Comparison of ENCODE assay signal across 8 mouse cellular contexts in genomic region chr11:69364910-69365309, GRCm38 (mm10). TPM values are rescaled to one million over a fixed set of nuclear protein-coding genes. Genes with fewer than 3 reads are reported as not detected.
A peak's percentile ranks its signal among the peaks of the same experiment; 100 is the strongest.
DNase-seq lines count a peak whose midpoint lies in the region.

No protein-coding gene starts in this region.

- intact Hi-C loops in gastrocnemius, postnatal 36 days (cut with DNase I) = loop anchor here (5.0 kb wide), 1 partner anchor 43 kb away; the partner anchor contains the start of genes Cntrob and Trappc1

- DNase-seq in adrenal gland, postnatal 10 days = peak; percentile 98
- peak; percentile 65 for DNase-seq in embryo, embryonic 9.5 days (ENCODE audit: extremely low spot score)
- peak; percentile 95 for DNase-seq in gastrocnemius, postnatal 36 days
- peak; percentile 33 for DNase-seq in induced T-regulatory cell, adult 2 months (ENCODE audit: low read depth)
- DNase-seq in left cerebral cortex, adult 18-20 months (ENCODE audit: low spot score in 2 of 2) = peak; percentile 85 to 89
- peak; percentile 97 for DNase-seq in lung, postnatal 14 days
- DNase-seq in retina, postnatal 1 day = peak; percentile 97
- DNase-seq in yolk sac, embryonic 10.5 days (ENCODE audit: low spot score) = peak; percentile 80

RNA-seq across cellular contexts. Expression of gene Chd3, which starts 4.3 kb away (rescaled TPM):
- 100 to 1,000 TPM in 1 of 2 experiments, 10 to 100 TPM in 1; 93.8 to 128 TPM for total RNA-seq in adrenal gland, postnatal 10 days (2021)
- total RNA-seq in gastrocnemius, postnatal 36 days (2021) = 10 to 100 TPM in 1 of 2 experiments, 1 to 10 TPM in 1; 7.6 to 11.2 TPM
- total RNA-seq in left cerebral cortex, adult 18-20 months (2021) = 100 to 1,000 TPM; 346 to 387 TPM

RNA-seq across cellular contexts. Expression of gene Rnf227, which starts 24.6 kb away (rescaled TPM):
- 1 to 10 TPM; 4.2 to 7.2 TPM for total RNA-seq in adrenal gland, postnatal 10 days (2021)
- under 1 TPM; 0.12 to 0.26 TPM for total RNA-seq in gastrocnemius, postnatal 36 days (2021)
- total RNA-seq in left cerebral cortex, adult 18-20 months (2021) = 100 to 1,000 TPM; 186 to 190 TPM

RNA-seq across cellular contexts. Expression of gene Naa38, which starts 30.4 kb away (rescaled TPM):
- 100 to 1,000 TPM; 124 to 138 TPM for total RNA-seq in adrenal gland, postnatal 10 days (2021)
- total RNA-seq in gastrocnemius, postnatal 36 days (2021) = 10 to 100 TPM; 58.8 to 67.0 TPM
- total RNA-seq in left cerebral cortex, adult 18-20 months (2021) = 100 to 1,000 TPM; 117 to 120 TPM

RNA-seq across cellular contexts. Expression of gene Cyb5d1, which starts 30.5 kb away (rescaled TPM):
- 10 to 100 TPM; 32.4 to 38.9 TPM for total RNA-seq in adrenal gland, postnatal 10 days (2021)
- 10 to 100 TPM; 24.6 to 26.2 TPM for total RNA-seq in gastrocnemius, postnatal 36 days (2021)
- 10 to 100 TPM; 42.7 to 48.1 TPM for total RNA-seq in left cerebral cortex, adult 18-20 months (2021)

RNA-seq across cellular contexts. Expression of gene Tmem88, which starts 33.1 kb away (rescaled TPM):
- total RNA-seq in adrenal gland, postnatal 10 days (2021) = 10 to 100 TPM; 29.1 to 33.0 TPM
- total RNA-seq in gastrocnemius, postnatal 36 days (2021) = 1 to 10 TPM; 6.3 to 7.9 TPM
- total RNA-seq in left cerebral cortex, adult 18-20 months (2021) = 1 to 10 TPM; 3.4 to 3.7 TPM

Comparison
In these comparisons a context has a peak if more than half of its experiments do, and no peak if none do; other contexts are left out.
1. Peak in every context shown above with its lines: DNase-seq.
2. DNase-seq: peak in every context shown above with its lines; median percentile 98 in adrenal gland, postnatal 10 days; 97 in lung, postnatal 14 days; 97 in retina, postnatal 1 day; 95 in gastrocnemius, postnatal 36 days; 87 in left cerebral cortex, adult 18-20 months; 80 in yolk sac, embryonic 10.5 days; 65 in embryo, embryonic 9.5 days; 33 in induced T-regulatory cell, adult 2 months.
3. RNA of gene Chd3, which starts 4.3 kb away (total RNA-seq): 346 to 387 TPM in left cerebral cortex, adult 18-20 months and 93.8 to 128 TPM in adrenal gland, postnatal 10 days; 7.6 to 11.2 TPM in gastrocnemius, postnatal 36 days; every median in the first group is over 4 times any median in the second.
4. RNA of gene Rnf227, which starts 24.6 kb away (total RNA-seq): 186 to 190 TPM in left cerebral cortex, adult 18-20 months; 4.2 to 7.2 TPM in adrenal gland, postnatal 10 days and 0.12 to 0.26 TPM in gastrocnemius, postnatal 36 days; every median in the first group is over 10 times any median in the second.